Mouse (Mus musculus) heart, postnatal 25 days (tissue): ENCODE measurements around the gene Sec24d. TPM values are rescaled to one million over a fixed set of nuclear protein-coding genes. Genes with fewer than 3 reads are reported as not detected.

Source experiments
- DNase-seq: peaks from one replicate; pipeline ENCODE4 v3.0.0; 2022; ENCODE audit warnings: low spot score
- intact Hi-C: fragments of 180-260 bp; cut with DNase I; formaldehyde crosslinking; loops from one replicate; pipeline ENCODE4 v1.15.1; 2025
- total RNA-seq, 2 experiments: library from RNA; stranded (reverse); gene quantifications; 2 replicates each; pipeline ENCODE4 v1.2.3; 2021

Gene Sec24d
- 10 to 100 TPM; 41.4 to 41.8 TPM for total RNA-seq

GRCm38 (mm10) chr3:123266753-123267651, at the start of gene Sec24d:
Sec24d (plus strand) TSS chr3:123267455.
- DNase-seq: peak; percentile 84
- intact Hi-C loops: loop anchor here (2.0 kb wide), 1 partner anchor 30 kb away; the partner anchor contains the start of gene Synpo2

- intact Hi-C loops: no loop called here
- DNase-seq: no peak
Observed at GRCm38 (mm10) chr3:123218646-123219045, 48.6 kb upstream of the Sec24d start.

- intact Hi-C loops: no loop called here
- DNase-seq: no peak
Observed at GRCm38 (mm10) chr3:123227276-123227675, 40.0 kb upstream of the Sec24d start.

DNA sequence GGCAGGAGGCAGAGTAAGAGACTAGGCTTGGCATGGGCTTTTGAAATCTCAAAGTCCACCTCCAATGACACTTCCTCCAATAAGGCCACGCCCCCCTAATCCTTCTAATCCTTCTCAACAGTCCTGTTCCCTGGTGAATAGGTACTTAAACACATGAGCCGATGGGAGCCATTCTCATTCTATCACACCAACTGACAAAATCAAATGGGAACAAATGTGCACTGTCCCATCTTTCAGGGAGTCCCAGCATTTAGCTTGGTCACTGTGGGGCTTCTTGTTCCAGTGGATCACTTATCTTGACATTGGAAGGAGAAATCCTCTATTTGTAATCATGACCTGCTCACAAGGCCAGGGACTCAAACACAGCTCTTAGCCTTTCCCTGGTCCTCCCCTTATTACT, 35.6 kb upstream of the Sec24d start:
- intact Hi-C loops: loop anchor here (2.0 to 5.0 kb wide), 2 partner anchors 39 to 63 kb away; no protein-coding TSS in a partner anchor
- no peak for DNase-seq

DNA sequence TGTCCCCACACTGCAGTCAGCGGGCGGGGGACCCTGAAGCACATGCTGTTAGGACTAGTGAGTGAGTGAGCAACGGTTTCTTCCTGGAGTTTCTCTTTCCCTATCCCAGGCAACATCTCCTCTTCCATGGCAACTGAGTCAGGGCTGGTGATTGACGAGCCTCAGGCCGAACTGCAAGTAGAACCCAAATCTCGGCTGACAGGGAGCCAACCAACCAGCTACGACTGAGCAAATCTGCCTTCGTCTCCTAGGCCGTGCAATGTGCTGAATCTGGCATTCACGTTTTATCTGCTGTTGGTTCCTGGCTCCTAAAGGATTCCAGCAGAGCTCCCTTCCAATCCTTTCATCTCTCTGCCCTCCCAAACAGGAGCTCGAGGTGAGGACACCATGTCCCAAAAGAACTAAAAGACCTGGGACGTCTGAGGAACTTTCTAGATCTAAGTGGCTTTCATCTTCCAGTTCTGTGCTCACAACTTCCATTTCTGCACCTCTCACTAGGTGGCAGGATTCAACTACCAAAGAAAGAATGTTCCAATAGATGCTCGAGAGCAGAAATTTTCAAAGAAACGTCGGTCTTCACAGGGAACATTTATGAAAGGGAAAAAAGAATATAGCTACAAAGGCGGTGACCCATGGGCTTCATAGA, 32.9 kb upstream of the Sec24d start:
- no peak for DNase-seq
- intact Hi-C loops: loop anchor here (5.0 kb wide), 1 partner anchor 42 kb away; no protein-coding TSS in a partner anchor

DNA sequence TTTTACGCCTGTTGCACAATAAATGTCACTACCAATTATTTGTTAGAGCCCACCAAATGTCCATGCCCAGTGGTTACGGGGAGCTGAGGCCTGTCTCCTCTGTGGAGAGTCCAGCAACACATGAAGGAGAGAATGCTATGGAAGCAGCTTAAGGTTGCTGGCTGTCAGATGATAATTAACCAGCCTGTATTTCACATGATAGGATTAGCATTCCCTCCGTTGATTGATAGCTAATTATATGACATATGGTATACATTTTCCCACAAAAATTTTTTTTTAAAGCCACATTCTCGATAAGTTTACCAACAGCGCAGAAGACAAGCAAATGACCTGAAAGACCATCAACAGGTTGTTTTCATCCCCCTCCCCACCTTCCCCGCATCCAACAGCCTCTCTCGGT, 31.8 kb upstream of the Sec24d start:
- no peak for DNase-seq
- intact Hi-C loops: loop anchor here (1.0 kb wide), 1 partner anchor 87 kb away; no protein-coding TSS in a partner anchor

- DNase-seq: peak; percentile 63
- intact Hi-C loops: loop anchor here (1.0 to 2.0 kb wide), 2 partner anchors 31 to 86 kb away; partner anchors contain the start of gene Sec24d
Observed at GRCm38 (mm10) chr3:123235921-123236320, 31.3 kb upstream of the Sec24d start, which contains the start of gene Synpo2. Synpo2 (minus strand) TSS chr3:123236149.

DNA sequence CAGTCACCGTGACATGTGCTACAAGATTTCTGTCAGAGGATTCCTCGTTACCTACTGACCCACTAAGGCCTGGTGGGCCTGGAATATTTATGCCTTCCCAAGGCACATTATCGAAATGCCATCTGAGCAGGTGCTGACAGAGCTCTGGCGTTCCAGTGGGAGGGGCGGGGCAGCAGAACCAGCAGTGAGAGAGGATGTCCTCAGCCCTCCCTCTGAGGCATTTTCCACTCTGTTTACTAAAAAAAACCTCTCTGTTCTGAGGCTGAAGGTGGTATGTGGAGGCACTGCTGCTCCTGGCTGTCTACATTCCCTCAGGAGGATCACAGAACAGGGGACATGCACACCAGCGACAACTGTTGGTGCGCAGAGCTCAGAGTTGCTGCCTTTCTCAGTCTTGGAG, 30.2 kb upstream of the Sec24d start:
- intact Hi-C loops: loop anchor here (2.0 kb wide), 1 partner anchor 30 kb away; the partner anchor contains the start of gene Sec24d
- DNase-seq: no peak

DNA sequence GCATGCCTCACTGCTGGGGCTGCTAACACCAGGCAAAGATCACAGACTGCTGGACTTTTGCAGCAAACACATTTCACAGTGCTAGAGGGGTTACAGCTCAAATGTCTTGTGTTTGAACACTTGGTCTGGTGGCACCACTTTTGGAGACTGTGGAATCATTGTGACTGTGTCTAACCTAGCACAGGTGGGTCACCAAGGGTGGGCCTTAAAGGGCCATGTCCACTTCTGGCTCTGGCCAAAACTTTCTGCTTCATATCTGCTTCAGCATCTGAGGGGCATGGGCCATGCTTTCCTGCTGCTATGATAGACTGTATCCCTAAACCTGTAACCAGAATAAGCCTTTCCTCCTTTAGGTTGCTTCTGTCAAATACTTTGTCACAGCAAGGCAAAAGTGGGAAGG, 29.8 kb upstream of the Sec24d start:
- intact Hi-C loops: loop anchor here (2.0 kb wide), 1 partner anchor 29 kb away; the partner anchor contains the start of gene Sec24d
- DNase-seq: no peak

GRCm38 (mm10) chr3:123244376-123244775, 22.9 kb upstream of the Sec24d start:
- intact Hi-C loops: no loop called here
- peak; percentile 53 for DNase-seq

GRCm38 (mm10) chr3:123245646-123246045, 21.6 kb upstream of the Sec24d start:
- intact Hi-C loops: no loop called here

DNA sequence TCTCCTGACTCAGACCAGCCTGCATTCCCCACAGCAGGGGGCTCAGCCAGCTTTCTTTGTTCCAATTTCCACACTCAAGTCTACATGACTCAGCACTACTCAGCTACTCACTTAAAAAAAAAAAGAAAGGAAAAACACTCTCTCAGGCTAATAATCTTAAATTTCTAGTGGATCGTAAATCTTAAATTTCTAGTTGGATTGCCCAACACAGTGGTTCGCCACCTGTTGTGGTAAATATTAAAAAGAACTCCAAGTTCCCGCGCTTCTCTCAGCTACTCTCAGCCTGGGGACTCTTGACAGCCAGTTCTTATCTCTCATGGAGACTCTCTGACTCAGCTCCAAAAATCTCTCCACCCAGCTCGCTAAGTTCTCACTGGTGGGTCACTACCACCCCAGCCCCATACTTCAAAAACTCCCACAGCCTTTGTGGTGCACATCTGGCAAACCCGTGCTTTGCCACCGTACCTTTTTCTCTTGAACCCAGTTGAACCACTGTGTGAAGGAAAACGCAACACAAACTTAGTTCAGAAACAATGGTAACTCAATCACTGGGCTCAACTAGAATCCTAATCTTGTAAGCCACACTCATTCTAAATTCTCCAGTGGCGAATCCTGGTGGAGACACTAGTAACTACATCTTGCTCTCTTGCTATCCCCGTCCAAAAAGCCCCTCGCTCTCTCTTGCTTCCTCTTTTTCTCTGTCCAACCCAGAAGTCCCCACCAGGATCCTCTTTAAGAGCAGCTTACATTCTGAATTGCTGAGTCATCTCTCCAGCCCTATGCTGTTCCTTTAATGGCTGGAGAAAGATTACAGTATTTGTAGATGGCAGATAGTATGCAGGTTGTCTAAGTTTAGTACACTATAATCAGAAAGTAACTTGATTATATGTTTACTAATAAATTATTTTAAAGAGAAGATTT, 10.8 kb upstream of the Sec24d start:
- DNase-seq: no peak
- intact Hi-C loops: no loop called here

More at GRCm38 (mm10) chr3:123245646-123246045, 21.6 kb upstream of the Sec24d start:
- DNase-seq: no peak

DNA sequence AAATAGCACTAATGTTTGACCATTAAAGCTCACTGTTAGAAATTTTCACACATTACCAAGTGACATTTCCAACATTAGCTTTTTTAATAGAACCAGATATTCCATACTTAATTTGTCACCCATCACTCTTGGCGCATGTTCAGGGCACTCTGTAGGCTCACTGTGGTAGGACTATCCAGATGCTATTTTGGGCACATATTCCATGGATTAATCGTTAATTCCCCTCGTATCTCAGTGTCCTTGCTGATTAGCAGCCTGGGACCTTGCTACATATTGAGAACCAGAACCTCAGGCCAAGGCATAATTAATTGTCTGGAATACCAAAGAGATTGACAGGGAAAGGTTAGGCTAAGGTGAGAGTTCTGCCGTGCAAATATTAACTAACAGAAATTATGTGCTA, 8.5 kb upstream of the Sec24d start:
- intact Hi-C loops: no loop called here
- no peak for DNase-seq

- intact Hi-C loops: no loop called here
- DNase-seq: no peak
Observed at GRCm38 (mm10) chr3:123264706-123265105, 2.5 kb upstream of the Sec24d start.

DNA sequence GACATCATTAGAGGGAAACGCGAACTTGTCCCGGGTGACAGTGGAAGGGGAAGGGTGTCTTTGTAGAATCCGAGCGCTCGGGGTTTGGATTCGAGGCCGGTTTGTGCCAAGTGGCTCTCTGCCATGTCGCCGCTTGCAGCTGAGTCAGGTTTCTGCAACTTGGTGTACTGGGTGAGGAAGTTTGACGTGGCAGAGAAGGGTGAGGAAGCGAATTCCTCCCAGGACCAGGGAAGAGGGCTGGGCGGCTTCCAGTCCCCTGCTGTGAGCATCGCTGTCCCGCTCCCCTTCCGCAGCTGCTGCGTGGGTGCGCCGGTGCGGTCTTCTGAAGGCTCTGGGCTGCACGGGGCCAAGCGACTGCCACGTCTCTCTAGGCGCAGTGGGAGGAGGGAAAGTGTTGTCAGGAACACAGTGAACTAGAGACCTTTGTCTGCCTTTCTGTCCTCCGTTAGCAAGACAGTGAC, 516 bp downstream of the Sec24d start:
- intact Hi-C loops: loop anchor here (2.0 kb wide), 1 partner anchor 31 kb away; the partner anchor contains the start of gene Synpo2
- DNase-seq: peak; percentile 69

DNA sequence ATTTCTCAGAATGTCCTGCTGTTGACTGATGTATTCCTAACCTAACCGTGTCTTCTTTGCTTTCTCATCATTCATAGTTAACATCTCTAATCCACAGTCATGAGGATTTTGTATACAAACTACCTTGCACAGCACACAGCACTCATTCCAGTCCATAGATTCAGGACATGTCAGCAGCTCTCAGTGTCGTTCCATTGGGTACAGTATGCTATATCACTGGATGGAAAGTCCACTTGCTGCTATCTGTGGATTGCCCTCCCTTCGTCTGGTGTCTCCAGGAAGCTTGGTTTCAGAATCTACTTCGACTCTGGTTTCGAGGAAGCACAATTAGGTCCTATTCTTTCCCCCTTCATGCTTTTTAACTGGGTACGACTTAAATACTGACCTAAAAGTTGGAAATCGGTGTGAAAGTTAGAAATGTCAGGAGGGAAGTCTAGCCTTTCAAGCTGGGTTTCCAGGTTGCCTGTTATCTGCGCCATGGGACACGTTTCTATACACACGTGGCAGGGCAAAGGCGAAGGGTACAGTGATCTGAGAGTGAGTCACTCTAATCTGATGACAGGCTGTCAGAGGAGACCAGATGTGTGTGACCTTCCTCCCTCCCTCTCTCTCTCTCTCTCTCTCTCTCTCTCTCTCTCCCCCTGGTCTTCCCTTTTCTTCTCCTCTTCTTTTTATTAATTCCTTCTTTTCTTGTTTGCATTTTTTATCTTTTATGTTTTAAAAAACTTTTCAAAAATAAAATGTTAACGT, 15.8 kb downstream of the Sec24d start:
- intact Hi-C loops: no loop called here
- DNase-seq: no peak

DNA sequence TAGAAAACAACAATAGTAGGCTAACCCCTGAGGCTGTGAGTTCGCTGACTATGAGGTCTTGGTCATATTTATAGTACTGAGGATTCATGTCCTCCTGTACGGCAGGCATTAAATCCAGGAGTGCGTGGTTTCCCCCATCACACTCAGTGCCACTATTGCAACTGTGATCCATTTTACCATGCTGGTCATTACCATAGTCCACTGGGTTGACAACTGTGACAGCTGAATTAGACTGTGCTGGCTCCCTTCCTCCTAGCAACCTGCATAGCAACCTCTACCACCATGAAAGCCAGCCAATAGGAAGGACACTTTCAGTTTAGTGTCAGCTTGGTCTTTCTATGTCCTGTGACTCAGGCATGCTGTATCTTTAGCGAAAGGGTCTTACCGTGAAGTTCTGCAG, 17.0 kb downstream of the Sec24d start:
- intact Hi-C loops: no loop called here

DNA sequence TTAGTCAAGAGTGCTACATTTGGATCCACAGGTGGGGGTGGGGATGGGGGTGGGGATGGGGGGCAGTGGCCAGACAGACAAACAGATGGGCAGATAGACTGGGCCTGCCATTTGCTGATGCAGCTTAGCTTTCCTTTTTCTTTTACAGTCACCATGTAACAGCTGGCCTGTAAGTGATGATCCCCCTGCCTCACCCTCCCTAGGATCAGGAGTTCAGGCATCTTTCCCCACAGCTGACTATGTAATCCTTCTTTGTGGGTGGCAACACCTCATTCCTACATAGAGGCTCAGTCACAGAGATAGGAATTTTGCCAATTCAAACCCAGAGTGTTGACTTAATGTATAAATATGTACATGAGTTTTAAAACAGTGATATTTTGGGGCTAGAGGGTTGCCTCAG, 18.4 kb downstream of the Sec24d start:
- intact Hi-C loops: no loop called here
- DNase-seq: no peak

More for the DNA sequence above, 17.0 kb downstream of the Sec24d start:
- DNase-seq: no peak
